Mouse (Mus musculus) midbrain, embryonic 10.5 days (tissue): ENCODE results near the gene Pgf. TPM values are rescaled to one million over a fixed set of nuclear protein-coding genes. Genes with fewer than 3 reads are reported as not detected.
A peak's percentile ranks its signal among the peaks of the same experiment; 100 is the strongest.

Experiments
- DNase-seq: peaks from one replicate; pipeline ENCODE4 v3.0.0-alpha.2; 2017; ENCODE audit warnings: low spot score
- H3K27ac ChIP-seq: fragments of 300-500 bp; sonication (generic); replicated peaks from 2 replicates; pipeline ENCODE4 v1.5.1; 2016; ENCODE audit warnings: mild to moderate bottlenecking
- H3K27me3 ChIP-seq: fragments of 300-500 bp; sonication (generic); 2 replicates; pipeline ENCODE4 v1.6.1; 2016; ENCODE audit warnings: low read depth, mild to moderate bottlenecking; ENCODE audit not compliant: poor library complexity, severe bottlenecking
- H3K36me3 ChIP-seq: fragments of 300-500 bp; sonication (generic); 2 replicates; pipeline ENCODE4 v1.6.1; 2016; ENCODE audit warnings: mild to moderate bottlenecking, moderate library complexity
- H3K4me1 ChIP-seq: fragments of 300-500 bp; sonication (generic); 2 replicates; pipeline ENCODE4 v1.6.1; 2016
- H3K4me3 ChIP-seq: fragments of 300-500 bp; sonication (generic); 2 replicates; pipeline ENCODE4 v1.5.1; 2016; ENCODE audit warnings: mild to moderate bottlenecking, moderate library complexity
- H3K9me3 ChIP-seq: fragments of 300-500 bp; sonication (generic); replicated peaks from 2 replicates; pipeline ENCODE4 v1.6.1; 2016; ENCODE audit warnings: mild to moderate bottlenecking
- WGBS: fragments of 180-500 bp; shearing (Covaris S2); methylation state at CpG from one replicate; pipeline ENCODE4 v1.1.7; 2016; 5-methylcytosine and 5-hydroxymethylcytosine counted together
- polyA plus RNA-seq: library from polyadenylated mRNA; unstranded; fragments of >200 nt; fragmentation: Nextera tagmentation; extraction: Ambion mirVana; gene quantifications from 2 replicates; pipeline ENCODE4 v1.2.1, GENCODE M21; 2016

Gene Pgf
- polyA plus RNA-seq, 1 experiment from 2014 or later: 3.9 TPM

DNA sequence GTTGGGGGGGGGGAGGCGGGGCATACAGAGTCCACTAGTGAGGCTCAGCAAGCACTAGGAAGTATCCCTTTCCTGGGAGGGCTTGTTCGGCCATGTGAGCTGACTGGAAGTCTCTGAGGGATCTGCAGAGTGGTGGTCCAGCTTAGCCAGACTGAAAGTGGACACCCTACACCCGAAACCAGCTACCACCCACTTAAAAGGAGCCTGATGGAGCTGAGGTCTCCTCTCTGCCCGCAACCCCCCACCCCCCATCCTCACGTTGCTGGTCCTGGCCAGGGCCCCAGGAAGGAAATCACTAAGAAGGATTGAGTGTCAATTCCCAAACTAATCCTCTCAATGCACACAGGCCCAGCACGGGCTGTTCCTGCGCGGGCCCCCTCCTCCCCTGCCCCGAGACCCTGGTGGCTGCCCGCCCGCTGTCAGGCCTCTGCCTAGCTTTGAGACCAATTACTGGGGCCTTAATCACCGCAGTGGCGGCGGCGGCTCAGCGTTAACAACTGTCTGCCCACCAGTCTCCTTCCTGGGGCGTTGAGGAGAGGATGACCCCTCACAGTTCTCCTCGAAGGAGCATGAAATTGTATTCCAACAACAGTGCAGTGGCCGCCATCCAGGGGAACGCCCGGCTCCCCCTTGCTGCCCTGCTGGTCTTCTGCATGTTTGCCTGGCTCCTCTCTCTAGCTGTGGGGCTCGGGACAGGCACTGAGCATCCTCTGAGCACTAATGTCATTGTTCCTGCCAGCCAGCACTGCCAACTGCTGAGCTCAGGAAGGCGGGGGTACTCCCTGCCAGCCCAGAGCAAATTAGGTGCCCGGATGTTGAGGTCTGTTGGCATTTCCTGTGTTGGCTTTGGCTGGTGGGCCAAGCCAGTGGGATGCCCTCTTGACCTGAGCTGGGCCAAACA is 23.6 kb upstream of the Pgf start:
- Histone ChIP-seq H3K27me3 (peaks cover 28% of the 10 kb centered on the region), H3K9me3 (no peaks in the 10 kb centered on the region), H3K36me3 (no peaks in the 10 kb centered on the region), H3K4me3 (peak overlapping the region; percentile 34), H3K27ac (peak overlapping the region; percentile 73), H3K4me1 (peaks cover 26% of the 10 kb centered on the region)
- 18% methylated on average over 24 of the region's 24 CpGs for WGBS
- DNase-seq: peak; percentile 52

- no peaks in the 10 kb centered on the region for H3K9me3 ChIP-seq
- H3K27me3 ChIP-seq: peaks cover 37% of the 10 kb centered on the region
- H3K4me3 ChIP-seq: no peak overlapping the region
- H3K4me1 ChIP-seq: peaks cover 26% of the 10 kb centered on the region
- no peaks in the 10 kb centered on the region for H3K36me3 ChIP-seq
- no peak for DNase-seq
- H3K27ac ChIP-seq: no peak overlapping the region
- 95% methylated on average over 1 of the region's 1 CpGs for WGBS
Observed at GRCm38 (mm10) chr12:85199954-85200353, 22.4 kb upstream of the Pgf start.

GRCm38 (mm10) chr12:85197936-85198335 is 20.3 kb upstream of the Pgf start:
- peaks cover 46% of the 10 kb centered on the region for H3K27me3 ChIP-seq
- no peak overlapping the region for H3K4me3 ChIP-seq
- no peaks in the 10 kb centered on the region for H3K9me3 ChIP-seq
- no peak for DNase-seq
- 60% methylated on average over 8 of the region's 8 CpGs for WGBS
- H3K27ac ChIP-seq: no peak overlapping the region
- H3K36me3 ChIP-seq: no peaks in the 10 kb centered on the region
- peaks cover 27% of the 10 kb centered on the region for H3K4me1 ChIP-seq

- Histone ChIP-seq H3K36me3 (no peaks in the 10 kb centered on the region), H3K27ac (no peak overlapping the region), H3K9me3 (no peaks in the 10 kb centered on the region), H3K27me3 (peaks cover 41% of the 10 kb centered on the region), H3K4me1 (peaks cover 33% of the 10 kb centered on the region), H3K4me3 (no peak overlapping the region)
- 77% methylated on average over 7 of the region's 7 CpGs for WGBS
- DNase-seq: no peak
Observed at GRCm38 (mm10) chr12:85197371-85197770, 19.8 kb upstream of the Pgf start.

DNA sequence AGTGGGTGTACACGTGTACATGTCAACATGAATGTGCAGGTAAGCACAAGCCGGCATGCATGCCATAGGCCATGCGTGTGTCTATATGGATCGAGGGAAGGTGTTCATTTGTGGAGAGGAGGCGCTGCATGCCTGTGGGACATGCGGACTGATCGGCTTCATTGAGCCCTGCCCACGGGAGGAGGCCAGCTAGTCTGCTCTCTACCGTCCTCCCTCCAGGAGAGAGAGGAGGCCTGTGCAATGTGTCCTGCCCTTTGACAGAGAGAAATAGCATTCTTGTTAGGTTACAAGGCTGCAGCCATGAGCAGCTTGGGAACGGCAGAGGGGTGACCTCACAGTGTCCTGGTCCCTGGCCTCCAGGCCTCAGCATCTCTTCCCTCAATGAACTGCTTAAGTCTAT is 18.6 kb upstream of the Pgf start:
- Histone ChIP-seq H3K36me3 (no peaks in the 10 kb centered on the region), H3K4me3 (no peak overlapping the region), H3K27ac (no peak overlapping the region), H3K4me1 (peaks cover 25% of the 10 kb centered on the region), H3K9me3 (no peaks in the 10 kb centered on the region), H3K27me3 (peaks cover 31% of the 10 kb centered on the region)
- WGBS: 95% methylated on average over 10 of the region's 10 CpGs
- no peak for DNase-seq

GRCm38 (mm10) chr12:85195086-85195485 is 17.5 kb upstream of the Pgf start:
- Histone ChIP-seq H3K4me1 (peaks cover 15% of the 10 kb centered on the region), H3K27me3 (peaks cover 25% of the 10 kb centered on the region), H3K9me3 (no peaks in the 10 kb centered on the region), H3K27ac (no peak overlapping the region), H3K4me3 (no peak overlapping the region), H3K36me3 (no peaks in the 10 kb centered on the region)
- no peak for DNase-seq
- 90% methylated on average over 5 of the region's 5 CpGs for WGBS

- 89% methylated on average over 4 of the region's 4 CpGs for WGBS
- H3K36me3 ChIP-seq: no peaks in the 10 kb centered on the region
- DNase-seq: no peak
- H3K9me3 ChIP-seq: no peaks in the 10 kb centered on the region
- peaks cover 15% of the 10 kb centered on the region for H3K4me1 ChIP-seq
- no peak overlapping the region for H3K4me3 ChIP-seq
- peaks cover 21% of the 10 kb centered on the region; the same call in 1 of the 2 replicates for H3K27me3 ChIP-seq
- no peak overlapping the region for H3K27ac ChIP-seq
Observed at GRCm38 (mm10) chr12:85194623-85195018, 17.0 kb upstream of the Pgf start.

- peaks cover 15% of the 10 kb centered on the region for H3K4me1 ChIP-seq
- H3K27ac ChIP-seq: no peak overlapping the region
- WGBS: 87% methylated on average over 11 of the region's 11 CpGs
- H3K27me3 ChIP-seq: peaks cover 20% of the 10 kb centered on the region; the same call in 1 of the 2 replicates
- no peaks in the 10 kb centered on the region for H3K36me3 ChIP-seq
- no peak for DNase-seq
- H3K4me3 ChIP-seq: no peak overlapping the region
- H3K9me3 ChIP-seq: no peaks in the 10 kb centered on the region
Observed at GRCm38 (mm10) chr12:85193923-85194622, 16.5 kb upstream of the Pgf start.

DNA sequence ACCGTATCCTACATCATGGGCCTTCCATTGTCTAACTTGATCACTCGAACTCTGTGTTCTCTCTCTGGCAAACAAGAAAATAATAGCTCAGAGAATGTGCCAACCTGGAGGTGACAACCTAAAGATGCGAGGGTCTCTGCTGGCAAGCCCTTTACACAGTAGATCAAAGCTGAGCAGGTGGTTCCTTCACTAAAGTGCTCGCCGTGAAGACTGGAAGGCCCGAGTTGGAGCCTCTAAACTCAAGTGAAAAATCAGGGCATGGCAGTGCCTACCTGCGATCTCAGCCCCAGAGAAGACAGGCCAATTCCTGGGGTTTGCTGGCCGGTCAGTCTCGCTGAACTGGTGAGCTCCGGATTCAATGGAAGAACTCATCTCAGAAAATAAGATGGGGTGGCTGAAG is 15.6 kb upstream of the Pgf start:
- 85% methylated on average over 10 of the region's 10 CpGs for WGBS
- DNase-seq: no peak
- Histone ChIP-seq H3K4me1 (peaks cover 14% of the 10 kb centered on the region), H3K9me3 (no peaks in the 10 kb centered on the region), H3K36me3 (no peaks in the 10 kb centered on the region), H3K4me3 (no peak overlapping the region), H3K27me3 (peaks cover 20% of the 10 kb centered on the region; the same call in 1 of the 2 replicates), H3K27ac (peak overlapping the region; percentile 64)

- Histone ChIP-seq H3K27ac (peak overlapping the region; percentile 64), H3K9me3 (no peaks in the 10 kb centered on the region), H3K4me3 (no peak overlapping the region), H3K27me3 (peaks cover 20% of the 10 kb centered on the region; the same call in 1 of the 2 replicates), H3K4me1 (peaks cover 10% of the 10 kb centered on the region), H3K36me3 (no peaks in the 10 kb centered on the region)
- WGBS: 30% methylated on average over 19 of the region's 19 CpGs
- no peak for DNase-seq
Observed at GRCm38 (mm10) chr12:85192461-85193108, 15.0 kb upstream of the Pgf start.

GRCm38 (mm10) chr12:85190290-85190689 is 12.7 kb upstream of the Pgf start:
- Histone ChIP-seq H3K27me3 (peaks cover 14% of the 10 kb centered on the region; the same call in 1 of the 2 replicates), H3K4me1 (peaks cover 14% of the 10 kb centered on the region), H3K4me3 (no peak overlapping the region), H3K27ac (no peak overlapping the region), H3K36me3 (no peaks in the 10 kb centered on the region), H3K9me3 (no peaks in the 10 kb centered on the region)
- DNase-seq: no peak
- 85% methylated on average over 7 of the region's 7 CpGs for WGBS

GRCm38 (mm10) chr12:85186361-85186760 is 8.8 kb upstream of the Pgf start:
- DNase-seq: no peak
- Histone ChIP-seq H3K36me3 (no peaks in the 10 kb centered on the region), H3K9me3 (no peaks in the 10 kb centered on the region), H3K4me3 (no peak overlapping the region), H3K4me1 (peaks cover 22% of the 10 kb centered on the region), H3K27ac (no peak overlapping the region), H3K27me3 (peaks cover 26% of the 10 kb centered on the region)
- 79% methylated on average over 7 of the region's 7 CpGs for WGBS
